Mouse (Mus musculus): Measurements from ENCODE around the gene Zfand3. TPM values are rescaled to one million over a fixed set of nuclear protein-coding genes. Genes with fewer than 3 reads are reported as not detected.

Zfand3 gene
- polyA plus RNA-seq, 1 experiment from 2014 or later = 62.8 TPM

- DNase-seq (ENCODE audit: low spot score) = no peak
- H3K27me3 ChIP-seq (ENCODE audit: low read depth, poor library complexity, severe bottlenecking) = no peaks in the 10 kb centered on the region
- H3K36me3 ChIP-seq = 0 out of 2 replicates have a peak, but pooled peaks cover 2% of the 10 kb centered on the region
- no peak overlapping the region for H3K4me3 ChIP-seq
- no peak overlapping the region for H3K27ac ChIP-seq
- no peaks in the 10 kb centered on the region for H3K9me3 ChIP-seq (replicated peaks)
- peaks cover 12% of the 10 kb centered on the region for H3K4me1 ChIP-seq
These were observed 97.3 kb downstream of the Zfand3 start for GRCm38 (mm10) chr17:30101801-30102200.

GRCm38 (mm10) chr17:30103005-30103404, 98.5 kb downstream of the Zfand3 start:
- Histone ChIP-seq H3K4me1 (peaks cover 12% of the 10 kb centered on the region), H3K9me3 (replicated peaks) (no peaks in the 10 kb centered on the region), H3K27ac (no peak overlapping the region), H3K27me3 (ENCODE audit: low read depth, poor library complexity, severe bottlenecking) (no peaks in the 10 kb centered on the region), H3K36me3 (0 out of 2 replicates have a peak, but pooled peaks cover 2% of the 10 kb centered on the region), H3K4me3 (no peak overlapping the region)
- DNase-seq (ENCODE audit: low spot score) = no peak
- 98% methylated on average over 5 of the region's 5 CpGs for WGBS

GRCm38 (mm10) chr17:30103641-30104165, 99.2 kb downstream of the Zfand3 start:
- Histone ChIP-seq H3K27ac (no peak overlapping the region), H3K27me3 (ENCODE audit: low read depth, poor library complexity, severe bottlenecking) (no peaks in the 10 kb centered on the region), H3K36me3 (peaks cover 7% of the 10 kb centered on the region), H3K4me3 (no peak overlapping the region), H3K9me3 (replicated peaks) (no peaks in the 10 kb centered on the region), H3K4me1 (peaks cover 12% of the 10 kb centered on the region)
- no peak for DNase-seq (ENCODE audit: low spot score)
- WGBS = 89% methylated on average over 4 of the region's 4 CpGs

- WGBS = 88% methylated on average over 3 of the region's 3 CpGs
- DNase-seq (ENCODE audit: low spot score) = no peak
- Histone ChIP-seq H3K4me1 (peaks cover 12% of the 10 kb centered on the region), H3K4me3 (no peak overlapping the region), H3K9me3 (replicated peaks) (no peaks in the 10 kb centered on the region), H3K36me3 (peaks cover 9% of the 10 kb centered on the region), H3K27me3 (ENCODE audit: low read depth, poor library complexity, severe bottlenecking) (no peaks in the 10 kb centered on the region), H3K27ac (no peak overlapping the region)
These were observed 100.8 kb downstream of the Zfand3 start for GRCm38 (mm10) chr17:30105369-30105768.

GRCm38 (mm10) chr17:30110678-30111077, 106.1 kb downstream of the Zfand3 start:
- DNase-seq (ENCODE audit: low spot score) = no peak
- WGBS = 84% methylated on average over 7 of the region's 7 CpGs
- Histone ChIP-seq H3K36me3 (peaks cover 13% of the 10 kb centered on the region), H3K27ac (no peak overlapping the region), H3K27me3 (ENCODE audit: low read depth, poor library complexity, severe bottlenecking) (no peaks in the 10 kb centered on the region), H3K9me3 (replicated peaks) (no peaks in the 10 kb centered on the region), H3K4me1 (0 out of 2 replicates have a peak, but pooled peaks cover 2% of the 10 kb centered on the region), H3K4me3 (no peak overlapping the region)

- Histone ChIP-seq H3K27me3 (ENCODE audit: low read depth, poor library complexity, severe bottlenecking) (no peaks in the 10 kb centered on the region), H3K27ac (no peak overlapping the region), H3K4me1 (peaks cover 10% of the 10 kb centered on the region), H3K4me3 (no peak overlapping the region), H3K36me3 (peaks cover 19% of the 10 kb centered on the region), H3K9me3 (replicated peaks) (no peaks in the 10 kb centered on the region)
- DNase-seq (ENCODE audit: low spot score) = no peak
- WGBS = 87% methylated on average over 5 of the region's 5 CpGs
These were observed 107.0 kb downstream of the Zfand3 start for GRCm38 (mm10) chr17:30111556-30111955.

GRCm38 (mm10) chr17:30112080-30112479, 107.5 kb downstream of the Zfand3 start:
- peaks cover 10% of the 10 kb centered on the region for H3K4me1 ChIP-seq
- H3K27ac ChIP-seq = no peak overlapping the region
- H3K9me3 ChIP-seq (replicated peaks) = no peaks in the 10 kb centered on the region
- H3K4me3 ChIP-seq = no peak overlapping the region
- WGBS = 82% methylated on average over 4 of the region's 4 CpGs
- DNase-seq (ENCODE audit: low spot score) = no peak
- peaks cover 19% of the 10 kb centered on the region for H3K36me3 ChIP-seq
- H3K27me3 ChIP-seq (ENCODE audit: low read depth, poor library complexity, severe bottlenecking) = no peaks in the 10 kb centered on the region

GRCm38 (mm10) chr17:30112555-30113305, 108.2 kb downstream of the Zfand3 start:
- Histone ChIP-seq H3K4me1 (peaks cover 10% of the 10 kb centered on the region), H3K9me3 (replicated peaks) (no peaks in the 10 kb centered on the region), H3K36me3 (peaks cover 19% of the 10 kb centered on the region), H3K27me3 (ENCODE audit: low read depth, poor library complexity, severe bottlenecking) (no peaks in the 10 kb centered on the region), H3K4me3 (no peak overlapping the region), H3K27ac (no peak overlapping the region)
- no peak for DNase-seq (ENCODE audit: low spot score)
- WGBS = 92% methylated on average over 7 of the region's 7 CpGs

GRCm38 (mm10) chr17:30114761-30115160, 110.2 kb downstream of the Zfand3 start:
- Histone ChIP-seq H3K4me3 (no peak overlapping the region), H3K36me3 (peaks cover 12% of the 10 kb centered on the region), H3K4me1 (peaks cover 10% of the 10 kb centered on the region), H3K27me3 (ENCODE audit: low read depth, poor library complexity, severe bottlenecking) (no peaks in the 10 kb centered on the region), H3K27ac (no peak overlapping the region), H3K9me3 (replicated peaks) (no peaks in the 10 kb centered on the region)
- 86% methylated on average over 3 of the region's 3 CpGs for WGBS
- no peak for DNase-seq (ENCODE audit: low spot score)

- peaks cover 10% of the 10 kb centered on the region for H3K4me1 ChIP-seq
- H3K27me3 ChIP-seq (ENCODE audit: low read depth, poor library complexity, severe bottlenecking) = no peaks in the 10 kb centered on the region
- no peak overlapping the region for H3K4me3 ChIP-seq
- H3K27ac ChIP-seq = no peak overlapping the region
- H3K36me3 ChIP-seq = peaks cover 12% of the 10 kb centered on the region
- H3K9me3 ChIP-seq (replicated peaks) = no peaks in the 10 kb centered on the region
- no peak for DNase-seq (ENCODE audit: low spot score)
- WGBS = 85% methylated on average over 5 of the region's 5 CpGs
These were observed 111.7 kb downstream of the Zfand3 start for GRCm38 (mm10) chr17:30116226-30116625.

- Histone ChIP-seq H3K9me3 (replicated peaks) (no peaks in the 10 kb centered on the region), H3K36me3 (peaks cover 11% of the 10 kb centered on the region), H3K4me3 (no peak overlapping the region), H3K4me1 (peaks cover 10% of the 10 kb centered on the region), H3K27ac (no peak overlapping the region), H3K27me3 (ENCODE audit: low read depth, poor library complexity, severe bottlenecking) (no peaks in the 10 kb centered on the region)
- DNase-seq (ENCODE audit: low spot score) = no peak
- 94% methylated on average over 5 of the region's 5 CpGs for WGBS
These were observed 113.5 kb downstream of the Zfand3 start for GRCm38 (mm10) chr17:30118036-30118435.

- WGBS = 95% methylated on average over 3 of the region's 3 CpGs
- H3K27ac ChIP-seq = no peak overlapping the region
These were observed 117.7 kb downstream of the Zfand3 start for GRCm38 (mm10) chr17:30122278-30122677.

GRCm38 (mm10) chr17:30128456-30128855, 123.9 kb downstream of the Zfand3 start:
- H3K4me1 ChIP-seq = peaks cover 14% of the 10 kb centered on the region
- H3K9me3 ChIP-seq (replicated peaks) = no peaks in the 10 kb centered on the region
- H3K27me3 ChIP-seq (ENCODE audit: low read depth, poor library complexity, severe bottlenecking) = no peaks in the 10 kb centered on the region
- H3K4me3 ChIP-seq = no peak overlapping the region
- no peak for DNase-seq (ENCODE audit: low spot score)
- no peak overlapping the region for H3K27ac ChIP-seq
- H3K36me3 ChIP-seq = peaks cover 18% of the 10 kb centered on the region
- 89% methylated on average over 6 of the region's 6 CpGs for WGBS

More at GRCm38 (mm10) chr17:30122278-30122677, 117.7 kb downstream of the Zfand3 start:
- H3K27me3 ChIP-seq (ENCODE audit: low read depth, poor library complexity, severe bottlenecking) = no peaks in the 10 kb centered on the region
- DNase-seq (ENCODE audit: low spot score) = no peak
- no peaks in the 10 kb centered on the region; the same call in 1 of the 2 replicates for H3K4me1 ChIP-seq
- H3K9me3 ChIP-seq (replicated peaks) = no peaks in the 10 kb centered on the region
- H3K36me3 ChIP-seq = peaks cover 18% of the 10 kb centered on the region
- no peak overlapping the region for H3K4me3 ChIP-seq

Data from limb, embryonic 10.5 days (tissue).